Mouse (Mus musculus): Measurements from ENCODE around the gene Muc1. TPM values are rescaled to one million over a fixed set of nuclear protein-coding genes. Genes with fewer than 3 reads are reported as not detected.
A peak's percentile ranks its signal among the peaks of the same experiment; 100 is the strongest.

The Muc1 gene
- polyA plus RNA-seq, 1 experiment from 2014 or later = 0.74 TPM

DNA sequence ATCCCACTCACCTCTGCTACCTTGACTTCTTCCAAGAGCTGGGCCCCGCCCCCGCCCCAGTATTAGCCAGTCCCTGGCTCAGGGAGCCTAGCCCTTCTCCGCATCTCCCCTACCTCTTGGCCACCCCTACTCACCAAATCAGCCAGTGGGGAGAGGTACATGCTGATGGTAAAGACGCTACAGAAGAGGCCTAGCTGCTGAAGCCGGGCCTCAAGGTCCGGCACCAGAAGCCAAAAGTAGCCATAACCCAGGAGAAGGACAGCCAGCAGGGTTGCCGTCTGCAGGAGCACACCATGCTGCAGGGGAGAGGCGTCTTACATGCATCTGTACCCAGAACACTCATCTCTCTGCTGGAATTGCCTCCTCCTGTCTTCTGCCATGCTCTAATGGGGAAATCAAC is 40.1 kb downstream of the Muc1 start:
- Histone ChIP-seq H3K27me3 (ENCODE audit: low read depth, poor library complexity, severe bottlenecking) (no peaks in the 10 kb centered on the region), H3K9me3 (replicated peaks) (no peaks in the 10 kb centered on the region), H3K4me3 (0 out of 2 replicates have a peak overlapping the region, but pooled peaks have one; percentile 54), H3K36me3 (peaks cover 26% of the 10 kb centered on the region), H3K27ac (0 out of 2 replicates have a peak overlapping the region, but pooled peaks have one; percentile 5), H3K4me1 (peaks cover 56% of the 10 kb centered on the region)
- WGBS = 49% methylated on average over 8 of the region's 8 CpGs
- no peak for DNase-seq (ENCODE audit: low spot score)

DNA sequence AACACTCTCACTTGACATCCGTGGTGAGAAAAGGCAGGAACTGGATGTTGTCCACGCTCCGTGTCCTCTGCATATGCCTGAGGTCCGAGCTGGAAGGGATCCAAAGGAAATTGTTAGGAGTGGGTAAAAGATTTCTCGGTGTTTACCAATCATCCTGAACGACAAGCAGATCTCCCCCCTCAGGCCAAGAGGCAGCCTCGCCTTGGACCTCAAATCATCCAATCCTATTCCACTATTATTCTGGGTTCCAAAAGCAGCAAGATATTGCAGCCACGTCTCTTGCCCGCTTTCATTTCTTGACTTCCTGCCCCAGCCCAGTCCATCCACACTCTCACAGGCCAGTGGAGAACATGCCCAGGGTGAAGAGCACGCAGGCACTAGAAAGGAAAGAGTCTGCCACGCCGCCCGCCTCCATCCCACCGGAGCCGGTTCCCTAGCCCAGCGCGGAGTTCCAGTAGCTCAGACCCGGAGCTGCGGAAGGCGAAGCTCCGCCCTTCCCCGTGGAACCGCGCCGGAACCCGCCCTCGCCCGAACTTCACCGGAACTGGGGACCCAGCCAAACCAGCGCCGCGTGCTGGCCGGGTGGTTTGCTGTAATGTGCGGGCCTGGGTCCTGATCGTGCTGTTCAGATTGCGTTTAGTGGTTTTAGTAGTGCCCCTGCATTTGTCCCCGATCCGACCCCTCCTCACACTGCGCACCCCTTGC is 41.3 kb downstream of the Muc1 start, which contains the start of gene Slc50a1:
Slc50a1 (minus strand) TSS at position 520 of the 705 bp plus-strand sequence.
- Histone ChIP-seq H3K36me3 (peaks cover 30% of the 10 kb centered on the region), H3K4me3 (peak within 1 kb of the TSS; percentile 54), H3K9me3 (replicated peaks) (no peaks in the 10 kb centered on the region), H3K27ac (peak within 1 kb of the TSS; percentile 83), H3K27me3 (ENCODE audit: low read depth, poor library complexity, severe bottlenecking) (no peaks in the 10 kb centered on the region), H3K4me1 (peaks cover 56% of the 10 kb centered on the region)
- peak; percentile 86 for DNase-seq (ENCODE audit: low spot score)
- WGBS = 9% methylated on average over 39 of the region's 39 CpGs

DNA sequence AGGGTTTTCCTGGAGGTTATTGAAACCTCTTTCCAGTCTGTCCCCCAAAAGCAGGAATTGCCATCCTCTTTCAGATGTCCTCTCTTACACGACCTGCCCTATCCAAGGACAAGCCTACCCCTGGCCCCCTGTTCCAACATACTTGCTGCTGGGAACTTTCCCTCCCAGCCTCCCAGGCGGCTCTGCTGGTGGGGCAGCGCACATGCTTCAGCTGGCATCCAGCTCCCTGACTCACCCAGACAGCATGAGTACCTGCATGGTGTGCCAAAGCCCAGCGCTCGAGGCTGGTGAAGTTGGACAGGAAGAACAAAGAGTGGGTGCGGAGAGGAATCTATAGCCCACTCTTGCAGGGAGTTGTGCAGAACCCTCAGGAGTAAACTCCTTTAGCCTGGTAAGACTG is 42.0 kb downstream of the Muc1 start:
- H3K27me3 ChIP-seq (ENCODE audit: low read depth, poor library complexity, severe bottlenecking) = no peaks in the 10 kb centered on the region
- peak overlapping the region; percentile 54 for H3K4me3 ChIP-seq
- WGBS = 74% methylated on average over 6 of the region's 6 CpGs
- H3K36me3 ChIP-seq = peaks cover 34% of the 10 kb centered on the region
- H3K9me3 ChIP-seq (replicated peaks) = no peaks in the 10 kb centered on the region
- DNase-seq (ENCODE audit: low spot score) = no peak
- H3K4me1 ChIP-seq = peaks cover 55% of the 10 kb centered on the region
- peak overlapping the region; percentile 83 for H3K27ac ChIP-seq

DNA sequence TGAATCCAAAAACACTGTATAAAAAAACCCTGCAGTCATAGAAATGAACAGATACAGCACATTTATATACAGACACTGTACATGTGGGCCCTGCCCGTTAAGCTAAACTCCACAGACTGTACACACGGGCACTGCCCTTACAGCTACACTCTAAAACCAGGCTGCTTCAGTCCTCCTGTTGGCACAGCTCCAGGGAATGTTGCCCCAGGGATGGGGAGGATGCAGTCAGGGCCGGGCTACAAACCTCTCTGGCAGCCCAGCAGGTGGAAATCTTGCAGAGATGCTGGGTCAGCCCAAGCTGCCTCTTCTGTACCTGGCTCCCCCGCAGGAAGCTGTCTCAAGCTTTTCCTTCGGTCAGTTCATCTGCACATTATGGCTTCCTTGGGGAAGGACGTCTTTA is 42.9 kb downstream of the Muc1 start:
- DNase-seq (ENCODE audit: low spot score) = no peak
- WGBS = 83% methylated on average over 6 of the region's 6 CpGs
- no peak overlapping the region for H3K4me3 ChIP-seq
- no peak overlapping the region for H3K27ac ChIP-seq
- peaks cover 49% of the 10 kb centered on the region for H3K4me1 ChIP-seq
- peaks cover 34% of the 10 kb centered on the region for H3K36me3 ChIP-seq
- 0 out of 2 replicates have a peak, but pooled peaks cover 1% of the 10 kb centered on the region for H3K27me3 ChIP-seq (ENCODE audit: low read depth, poor library complexity, severe bottlenecking)
- H3K9me3 ChIP-seq (replicated peaks) = no peaks in the 10 kb centered on the region

DNA sequence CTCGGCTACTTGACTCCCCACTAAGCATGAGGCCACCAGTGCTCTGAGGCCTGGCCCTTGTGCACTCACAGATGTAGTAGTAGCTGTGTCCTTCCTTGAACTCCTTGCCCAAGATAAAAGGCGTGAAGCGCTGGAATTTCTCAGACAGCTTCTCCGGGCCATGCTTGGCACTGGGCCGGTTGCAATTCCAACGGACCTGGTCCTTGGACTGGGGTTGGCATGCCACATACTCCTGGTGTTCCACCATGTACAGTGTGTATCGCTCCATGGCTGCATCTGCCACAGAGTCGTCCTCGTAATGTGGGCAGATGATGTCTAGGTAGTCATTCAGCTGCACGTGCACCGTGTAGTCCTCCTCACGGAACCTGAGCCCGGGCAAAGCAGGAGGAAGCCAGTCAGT is 47.2 kb downstream of the Muc1 start:
- 95% methylated on average over 13 of the region's 13 CpGs for WGBS
- no peak overlapping the region for H3K27ac ChIP-seq
- peaks cover 20% of the 10 kb centered on the region for H3K36me3 ChIP-seq
- DNase-seq (ENCODE audit: low spot score) = no peak
- no peaks in the 10 kb centered on the region for H3K9me3 ChIP-seq (replicated peaks)
- H3K4me1 ChIP-seq = peaks cover 53% of the 10 kb centered on the region
- no peak overlapping the region for H3K4me3 ChIP-seq
- peaks cover 42% of the 10 kb centered on the region for H3K27me3 ChIP-seq (ENCODE audit: low read depth, poor library complexity, severe bottlenecking)

GRCm38 (mm10) chr3:89277281-89278021 is 48.6 kb downstream of the Muc1 start:
- WGBS = 25% methylated on average over 14 of the region's 14 CpGs
- Histone ChIP-seq H3K4me3 (peak overlapping the region; percentile 56), H3K27me3 (ENCODE audit: low read depth, poor library complexity, severe bottlenecking) (peaks cover 50% of the 10 kb centered on the region), H3K4me1 (peaks cover 60% of the 10 kb centered on the region), H3K36me3 (peaks cover 11% of the 10 kb centered on the region), H3K9me3 (replicated peaks) (no peaks in the 10 kb centered on the region), H3K27ac (peak overlapping the region; percentile 81)
- peak; percentile 38 for DNase-seq (ENCODE audit: low spot score)

- H3K36me3 ChIP-seq = peaks cover 8% of the 10 kb centered on the region
- H3K9me3 ChIP-seq (replicated peaks) = no peaks in the 10 kb centered on the region
- peak overlapping the region; percentile 56 for H3K4me3 ChIP-seq
- H3K27ac ChIP-seq = peak overlapping the region; percentile 81
- H3K27me3 ChIP-seq (ENCODE audit: low read depth, poor library complexity, severe bottlenecking) = peaks cover 50% of the 10 kb centered on the region
- 36% methylated on average over 7 of the region's 7 CpGs for WGBS
- peaks cover 61% of the 10 kb centered on the region for H3K4me1 ChIP-seq
- peak; percentile 41 for DNase-seq (ENCODE audit: low spot score)
Observed at GRCm38 (mm10) chr3:89278107-89278506, 49.2 kb downstream of the Muc1 start.

- DNase-seq (ENCODE audit: low spot score) = no peak
- H3K36me3 ChIP-seq = peaks cover 8% of the 10 kb centered on the region
- 4% methylated on average over 8 of the region's 8 CpGs for WGBS
- H3K9me3 ChIP-seq (replicated peaks) = no peaks in the 10 kb centered on the region
- peaks cover 61% of the 10 kb centered on the region for H3K4me1 ChIP-seq
- peaks cover 50% of the 10 kb centered on the region for H3K27me3 ChIP-seq (ENCODE audit: low read depth, poor library complexity, severe bottlenecking)
- H3K4me3 ChIP-seq = peak overlapping the region; percentile 56
- peak overlapping the region; percentile 81 for H3K27ac ChIP-seq
Observed at GRCm38 (mm10) chr3:89278643-89279042, 49.8 kb downstream of the Muc1 start.

- Histone ChIP-seq H3K36me3 (peaks cover 8% of the 10 kb centered on the region), H3K27me3 (ENCODE audit: low read depth, poor library complexity, severe bottlenecking) (peaks cover 50% of the 10 kb centered on the region), H3K27ac (peak overlapping the region; percentile 81), H3K4me1 (peaks cover 61% of the 10 kb centered on the region), H3K4me3 (peak overlapping the region; percentile 56), H3K9me3 (replicated peaks) (no peaks in the 10 kb centered on the region)
- peak; percentile 89 for DNase-seq (ENCODE audit: low spot score)
- WGBS = 1% methylated on average over 35 of the region's 35 CpGs
Observed at GRCm38 (mm10) chr3:89279153-89279890, 50.5 kb downstream of the Muc1 start.

DNA sequence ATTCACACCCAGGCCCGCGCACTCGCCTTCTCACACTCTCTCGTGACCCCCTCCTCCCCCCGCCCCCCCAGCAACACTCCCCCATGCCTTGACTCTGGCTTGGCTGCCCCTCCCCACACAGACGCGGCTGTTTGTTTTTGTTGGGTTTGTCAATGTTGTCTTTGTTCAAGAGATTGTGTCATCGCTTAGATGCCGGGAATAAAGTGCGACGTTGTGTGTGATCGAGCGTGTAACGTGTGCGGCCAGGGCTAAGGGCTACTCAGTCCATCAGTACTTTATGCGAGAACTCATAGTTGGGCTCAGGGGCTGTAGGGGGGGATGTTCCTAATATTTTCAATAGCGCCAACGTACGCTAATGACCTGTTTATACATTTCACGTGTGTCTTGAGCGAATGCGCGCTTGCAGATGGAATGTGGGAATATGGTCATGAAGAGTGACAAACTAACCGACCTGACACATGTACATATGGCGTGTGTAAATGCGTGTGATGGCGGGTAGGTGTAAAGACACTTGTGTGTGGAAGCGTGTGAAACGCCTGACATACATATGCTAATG is 51.3 kb downstream of the Muc1 start:
- no peaks in the 10 kb centered on the region for H3K9me3 ChIP-seq (replicated peaks)
- under 1% methylated on average over 29 of the region's 29 CpGs for WGBS
- DNase-seq (ENCODE audit: low spot score) = no peak
- peaks cover 4% of the 10 kb centered on the region for H3K36me3 ChIP-seq
- peak overlapping the region; percentile 56 for H3K4me3 ChIP-seq
- H3K4me1 ChIP-seq = peaks cover 61% of the 10 kb centered on the region
- H3K27ac ChIP-seq = peak overlapping the region; percentile 81
- peaks cover 55% of the 10 kb centered on the region for H3K27me3 ChIP-seq (ENCODE audit: low read depth, poor library complexity, severe bottlenecking)

GRCm38 (mm10) chr3:89280606-89281511 is 52.0 kb downstream of the Muc1 start, which contains the start of gene Efna1:
TSS of gene Efna1 (minus strand) at chr3:89281142.
- peak within 1 kb of the TSS; percentile 81 for H3K27ac ChIP-seq
- peak within 1 kb of the TSS; percentile 56 for H3K4me3 ChIP-seq
- H3K27me3 ChIP-seq (ENCODE audit: low read depth, poor library complexity, severe bottlenecking) = peaks cover 55% of the 10 kb centered on the region
- DNase-seq (ENCODE audit: low spot score) = peak; percentile 75
- no peaks in the 10 kb centered on the region for H3K9me3 ChIP-seq (replicated peaks)
- peaks cover 66% of the 10 kb centered on the region for H3K4me1 ChIP-seq
- WGBS = under 1% methylated on average over 52 of the region's 52 CpGs
- H3K36me3 ChIP-seq = no peaks in the 10 kb centered on the region; the same call in 1 of the 2 replicates

Data from limb, embryonic 10.5 days (tissue).